Mouse (Mus musculus): ENCODE results near the gene Tulp4.

Gene Tulp4

GRCm38 (mm10) chr17:6125441-6125840, 19.2 kb downstream of the Tulp4 start:
- DNase-seq (ENCODE audit: low read depth), result no peak

- no peak for DNase-seq (ENCODE audit: low read depth)
Measured at GRCm38 (mm10) chr17:6128039-6128438, 21.8 kb downstream of the Tulp4 start.

GRCm38 (mm10) chr17:6129361-6129760, 23.1 kb downstream of the Tulp4 start:
- no peak for DNase-seq (ENCODE audit: low read depth)

GRCm38 (mm10) chr17:6131083-6131482, 24.8 kb downstream of the Tulp4 start:
- no peak for DNase-seq (ENCODE audit: low read depth)

GRCm38 (mm10) chr17:6140875-6141274, 34.6 kb downstream of the Tulp4 start:
- no peak for DNase-seq (ENCODE audit: low read depth)

- DNase-seq (ENCODE audit: low read depth), result no peak
Measured at GRCm38 (mm10) chr17:6141344-6141743, 35.1 kb downstream of the Tulp4 start.

- no peak for DNase-seq (ENCODE audit: low read depth)
Measured at GRCm38 (mm10) chr17:6145244-6145643, 39.0 kb downstream of the Tulp4 start.

- no peak for DNase-seq (ENCODE audit: low read depth)
Measured at GRCm38 (mm10) chr17:6152941-6153340, 46.7 kb downstream of the Tulp4 start.

GRCm38 (mm10) chr17:6153581-6153980, 47.3 kb downstream of the Tulp4 start:
- DNase-seq (ENCODE audit: low read depth), result peak; percentile 34

GRCm38 (mm10) chr17:6154366-6154765, 48.1 kb downstream of the Tulp4 start:
- peak; percentile 56 for DNase-seq (ENCODE audit: low read depth)

- DNase-seq (ENCODE audit: low read depth), result no peak
Measured at GRCm38 (mm10) chr17:6160495-6160894, 54.3 kb downstream of the Tulp4 start.

GRCm38 (mm10) chr17:6161916-6162315, 55.7 kb downstream of the Tulp4 start:
- no peak for DNase-seq (ENCODE audit: low read depth)

GRCm38 (mm10) chr17:6162761-6163160, 56.5 kb downstream of the Tulp4 start:
- no peak for DNase-seq (ENCODE audit: low read depth)

GRCm38 (mm10) chr17:6164911-6165310, 58.7 kb downstream of the Tulp4 start:
- DNase-seq (ENCODE audit: low read depth), result no peak

- peak; percentile 36 for DNase-seq (ENCODE audit: low read depth)
Measured at GRCm38 (mm10) chr17:6172440-6172839, 66.2 kb downstream of the Tulp4 start.

GRCm38 (mm10) chr17:6172926-6173690, 66.9 kb downstream of the Tulp4 start:
- DNase-seq (ENCODE audit: low read depth), result peak; percentile 37

GRCm38 (mm10) chr17:6174574-6174973, 68.3 kb downstream of the Tulp4 start:
- DNase-seq (ENCODE audit: low read depth), result no peak

GRCm38 (mm10) chr17:6178564-6179267, 72.5 kb downstream of the Tulp4 start:
- no peak for DNase-seq (ENCODE audit: low read depth)

- DNase-seq (ENCODE audit: low read depth), result no peak
Measured at GRCm38 (mm10) chr17:6179389-6179788, 73.2 kb downstream of the Tulp4 start.

GRCm38 (mm10) chr17:6180421-6180820, 74.2 kb downstream of the Tulp4 start:
- no peak for DNase-seq (ENCODE audit: low read depth)

- no peak for DNase-seq (ENCODE audit: low read depth)
Measured at GRCm38 (mm10) chr17:6182715-6183114, 76.5 kb downstream of the Tulp4 start.

GRCm38 (mm10) chr17:6186651-6187050, 80.4 kb downstream of the Tulp4 start:
- no peak for DNase-seq (ENCODE audit: low read depth)

GRCm38 (mm10) chr17:6187183-6187582, 80.9 kb downstream of the Tulp4 start:
- DNase-seq (ENCODE audit: low read depth), result no peak

GRCm38 (mm10) chr17:6189207-6189606, 83.0 kb downstream of the Tulp4 start:
- DNase-seq (ENCODE audit: low read depth), result no peak
